Mouse (Mus musculus) cerebellum, adult 2 months (tissue): ENCODE results near the gene Prkag2.
A peak's percentile ranks its signal among the peaks of the same experiment; 100 is the strongest.

Experiments used
- CTCF ChIP-seq: fragments of 200-500 bp; IDR thresholded peaks from 2 replicates; pipeline ENCODE4 v1.5.1; 2011; ENCODE audit warnings: low read depth, mild to moderate bottlenecking, control low read depth, low read length, moderate library complexity, borderline replicate concordance; ENCODE audit not compliant: insufficient read depth
- POLR2A ChIP-seq: fragments of 200-500 bp; IDR thresholded peaks from 2 replicates; pipeline ENCODE4 v1.6.1; 2011; ENCODE audit warnings: low read length, control low read depth, borderline replicate concordance; ENCODE audit not compliant: insufficient read depth

DNA sequence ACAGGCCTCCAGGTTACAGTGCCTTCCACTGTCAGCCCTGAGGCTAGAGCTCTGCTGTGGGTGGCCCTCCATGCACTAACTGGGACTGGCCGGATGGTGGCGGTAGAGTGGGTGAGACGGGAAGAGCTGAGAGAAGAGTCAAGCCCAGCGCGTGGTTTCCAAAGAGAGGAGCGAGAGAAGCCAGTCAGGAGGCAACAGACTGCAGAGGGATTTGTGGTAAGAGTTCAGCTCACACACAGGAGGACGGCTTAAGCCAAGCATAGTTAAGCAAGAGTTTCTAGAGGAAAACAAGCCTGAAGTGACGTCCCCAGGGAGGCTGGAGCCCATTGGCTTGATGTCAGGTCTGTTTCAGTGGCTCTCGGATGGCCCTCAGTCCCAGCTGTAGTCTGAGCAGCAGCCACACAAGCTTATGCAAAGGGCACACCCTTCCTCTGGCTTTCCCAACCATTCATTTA is 90.0 kb downstream of the Prkag2 start:
- TF ChIP-seq CTCF: peak; percentile 91
- TF ChIP-seq POLR2A: no peak
